Mouse (Mus musculus) gastrocnemius, adult 8-10 months (tissue): ENCODE results near the gene Cdc42ep4. TPM values are rescaled to one million over a fixed set of nuclear protein-coding genes. Genes with fewer than 3 reads are reported as not detected.

ENCODE experiments used
- DNase-seq, 2 experiments: peaks; one replicate each; pipeline ENCODE4 v3.0.0; 2022; ENCODE audit warnings: low spot score in 2 of 2
- total RNA-seq, 4 experiments: library from RNA; stranded (reverse); gene quantifications; 2 replicates each; pipeline ENCODE4 v1.2.4; 2022

Cdc42ep4 gene
- total RNA-seq, 4 experiments from 2014 or later: 2.8 to 6.4 (median 5.0) TPM

GRCm38 (mm10) chr11:113777878-113778464, 26.3 kb upstream of the Cdc42ep4 start:
- no peak for DNase-seq

DNA sequence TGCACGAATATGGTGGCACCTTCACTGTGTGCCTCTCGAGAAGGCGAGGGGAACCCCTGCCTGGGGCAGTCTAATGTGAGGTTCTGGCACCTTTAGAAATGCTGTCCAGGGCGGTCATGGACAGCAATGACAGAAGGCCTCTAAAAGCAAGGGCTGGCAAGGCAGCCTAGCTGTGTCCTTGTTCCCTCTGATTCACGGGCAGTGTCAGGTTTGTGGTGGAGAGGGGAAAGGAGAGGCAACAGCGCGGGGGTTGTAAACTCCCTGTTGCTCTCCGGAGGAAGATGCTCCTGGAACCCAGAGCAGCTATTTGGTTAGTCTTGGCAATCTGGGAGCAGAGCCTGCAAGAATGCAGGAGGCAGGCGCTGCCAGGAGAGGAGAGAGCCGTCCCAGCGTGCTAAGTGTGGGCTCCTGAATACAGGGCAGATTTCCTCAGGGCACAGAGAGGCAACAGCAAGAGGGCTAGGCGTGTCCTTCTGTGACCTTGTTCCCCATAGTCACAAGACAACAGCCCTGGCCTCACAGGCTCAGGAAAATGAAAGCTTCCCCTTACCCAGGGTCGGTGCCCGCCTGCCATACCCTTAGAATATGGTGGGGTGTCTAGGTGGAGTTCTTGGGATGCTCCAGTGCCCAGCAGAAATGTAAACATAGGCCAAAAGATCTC, 25.3 kb upstream of the Cdc42ep4 start:
- DNase-seq: no peak

DNA sequence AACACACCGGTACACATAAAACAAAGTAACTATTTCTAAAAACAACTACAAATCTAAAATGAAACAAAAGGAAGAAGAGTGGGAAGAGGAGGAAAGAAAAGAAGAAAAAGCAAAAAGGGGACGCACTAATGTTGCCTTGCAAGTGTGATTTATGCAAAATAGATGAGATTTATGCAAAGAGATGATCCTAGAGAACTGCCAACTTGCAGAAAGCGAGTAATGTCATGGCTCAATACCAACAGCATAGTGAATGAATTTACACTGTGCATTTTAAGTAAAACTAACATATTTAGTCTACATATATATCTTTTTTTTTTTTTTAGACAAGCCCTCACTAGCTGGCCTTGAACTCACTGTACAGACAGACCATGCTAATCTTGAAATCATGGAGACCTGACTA, 23.1 kb upstream of the Cdc42ep4 start:
- DNase-seq: no peak

GRCm38 (mm10) chr11:113773191-113773590, 21.5 kb upstream of the Cdc42ep4 start:
- no peak for DNase-seq

DNA sequence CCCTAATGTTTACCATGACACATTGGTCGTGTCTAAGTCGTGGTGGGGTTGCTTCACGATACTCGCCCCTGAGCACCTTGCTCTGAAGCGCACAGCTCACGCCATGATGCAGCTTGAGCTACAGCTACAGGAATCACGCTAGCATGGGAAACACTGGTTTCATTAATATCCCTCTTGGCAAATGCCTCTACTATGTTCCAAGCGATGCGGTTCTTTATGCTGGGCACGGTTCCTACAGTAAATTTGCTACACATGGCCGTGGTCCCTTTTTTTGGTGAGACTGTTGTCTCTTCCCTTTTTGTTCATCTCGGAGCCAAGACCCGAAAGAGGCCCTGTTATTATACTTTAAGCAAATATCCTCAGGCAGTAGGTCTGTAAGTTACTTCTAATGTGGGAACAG, 19.5 kb upstream of the Cdc42ep4 start:
- no peak for DNase-seq

GRCm38 (mm10) chr11:113768356-113768755, 16.7 kb upstream of the Cdc42ep4 start:
- DNase-seq: no peak

GRCm38 (mm10) chr11:113767285-113767684, 15.6 kb upstream of the Cdc42ep4 start:
- DNase-seq: no peak

GRCm38 (mm10) chr11:113766284-113766985, 14.8 kb upstream of the Cdc42ep4 start:
- DNase-seq: no peak

- no peak for DNase-seq
Measured at GRCm38 (mm10) chr11:113764132-113764849, 12.6 kb upstream of the Cdc42ep4 start.

- no peak for DNase-seq
Measured at GRCm38 (mm10) chr11:113763449-113763848, 11.8 kb upstream of the Cdc42ep4 start.

DNA sequence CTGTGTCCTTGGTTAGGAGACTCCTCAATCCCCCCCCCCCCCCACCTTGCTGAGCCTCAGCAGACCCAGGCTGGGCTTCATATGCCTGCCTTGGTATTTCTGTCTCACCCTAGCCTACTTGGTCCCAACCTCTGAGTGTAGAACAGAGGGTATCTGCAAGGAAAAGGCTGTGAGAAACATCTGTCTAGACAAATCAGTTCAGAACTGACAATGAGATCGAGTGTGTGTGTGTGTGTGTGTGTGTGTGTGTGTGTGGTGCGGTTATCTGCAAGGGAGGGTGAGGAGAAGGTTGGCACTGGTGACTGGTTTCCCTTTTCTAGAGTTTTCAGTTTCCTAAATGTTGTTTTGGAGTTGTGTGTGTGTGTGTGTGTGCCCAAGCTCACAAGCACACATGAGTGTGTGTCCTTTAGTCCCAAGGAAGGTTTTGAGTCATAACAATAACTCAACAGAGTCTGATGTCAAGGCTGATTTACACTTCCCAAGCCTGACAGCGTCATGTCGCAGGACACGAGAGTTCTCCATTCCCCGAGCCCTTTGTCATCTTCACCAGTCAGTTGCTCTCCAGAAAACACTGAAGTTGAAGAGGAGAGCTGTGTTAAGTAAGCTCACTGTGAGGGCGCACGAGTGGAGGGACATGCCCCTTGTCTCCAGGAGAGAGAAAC, 10.6 kb upstream of the Cdc42ep4 start:
- DNase-seq: no peak

- DNase-seq: no peak
Measured at GRCm38 (mm10) chr11:113761646-113762045, 10.0 kb upstream of the Cdc42ep4 start.

DNA sequence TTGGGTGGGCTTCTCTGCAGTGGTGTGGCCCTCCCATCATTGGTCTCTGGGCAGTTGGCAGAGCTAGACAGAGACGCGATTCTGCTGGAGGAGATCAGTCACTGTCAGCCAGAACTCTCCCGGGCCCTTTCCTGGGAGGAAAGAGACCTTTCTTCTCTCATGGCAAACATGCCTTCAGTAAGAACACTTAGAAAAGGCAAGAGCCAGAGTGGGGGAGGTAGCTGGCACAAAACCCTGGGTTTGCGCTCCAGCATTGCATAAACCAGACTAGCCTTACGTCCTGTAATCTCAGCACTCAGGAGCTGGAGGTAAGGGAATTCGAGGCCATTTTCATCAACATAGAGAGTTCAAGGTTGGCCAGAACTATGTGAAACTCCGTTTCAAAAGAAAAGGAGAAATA, 8.8 kb upstream of the Cdc42ep4 start:
- no peak for DNase-seq

DNA sequence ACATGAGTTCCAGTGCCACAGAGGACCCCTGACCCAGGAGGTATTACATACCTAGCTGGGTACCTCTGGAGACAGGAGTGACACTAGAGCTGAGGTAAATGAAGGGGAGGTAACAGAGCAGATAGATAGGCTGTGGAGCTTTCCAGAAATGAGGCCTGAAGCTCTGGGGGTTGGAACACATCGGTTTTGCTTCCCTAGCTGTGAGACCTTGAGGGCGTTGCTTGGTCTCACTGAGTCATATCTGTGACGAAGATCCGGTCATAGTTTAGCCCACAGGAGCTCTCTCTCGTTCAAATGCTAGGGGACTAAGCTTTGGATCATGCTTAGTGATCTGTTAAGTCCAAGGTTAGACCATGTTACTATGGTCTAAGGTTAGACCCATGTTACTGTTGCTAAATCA, 7.2 kb upstream of the Cdc42ep4 start:
- no peak for DNase-seq

- DNase-seq: no peak
Measured at GRCm38 (mm10) chr11:113756578-113756977, 4.9 kb upstream of the Cdc42ep4 start.

DNA sequence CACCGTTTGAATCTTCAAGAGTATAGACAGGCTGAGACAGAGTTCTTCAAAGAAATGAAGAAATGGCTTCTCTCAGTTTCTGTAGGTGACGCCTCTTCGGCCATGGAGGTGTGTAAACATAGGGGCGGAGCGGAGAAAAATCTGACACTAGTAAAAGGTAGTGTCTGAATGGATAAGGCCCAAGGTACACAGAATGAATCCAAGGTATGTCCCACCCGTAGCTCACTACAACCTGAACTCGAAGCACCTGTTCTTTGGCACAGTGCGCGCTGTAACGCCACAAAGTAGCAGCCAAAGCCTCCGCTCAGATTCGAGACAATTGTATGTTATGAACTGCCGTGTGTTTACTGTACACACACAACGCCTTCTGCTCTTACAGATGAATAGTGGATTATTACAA, 4.2 kb upstream of the Cdc42ep4 start:
- no peak for DNase-seq

DNA sequence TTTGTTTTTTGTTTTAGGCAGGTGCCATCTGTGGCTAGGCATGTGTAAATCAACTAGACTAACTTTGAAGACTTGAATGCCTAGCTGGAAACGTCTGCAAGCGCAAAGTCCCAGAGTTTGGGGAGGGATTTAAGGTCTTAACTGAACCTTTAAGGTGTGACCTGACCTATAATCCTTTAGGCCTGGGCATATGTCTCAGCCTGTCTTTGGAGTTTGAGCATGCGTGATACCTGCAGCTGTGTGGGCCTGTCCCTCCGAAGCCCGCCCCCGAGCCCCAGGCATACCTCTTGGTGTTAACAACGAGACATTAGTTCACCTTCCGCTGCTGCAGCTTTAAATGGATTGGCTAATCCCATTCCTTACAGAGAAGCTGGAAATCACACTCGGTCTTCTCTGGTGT, 3.2 kb upstream of the Cdc42ep4 start:
- no peak for DNase-seq

- no peak for DNase-seq
Measured at GRCm38 (mm10) chr11:113752685-113753430, 1.2 kb upstream of the Cdc42ep4 start.

DNA sequence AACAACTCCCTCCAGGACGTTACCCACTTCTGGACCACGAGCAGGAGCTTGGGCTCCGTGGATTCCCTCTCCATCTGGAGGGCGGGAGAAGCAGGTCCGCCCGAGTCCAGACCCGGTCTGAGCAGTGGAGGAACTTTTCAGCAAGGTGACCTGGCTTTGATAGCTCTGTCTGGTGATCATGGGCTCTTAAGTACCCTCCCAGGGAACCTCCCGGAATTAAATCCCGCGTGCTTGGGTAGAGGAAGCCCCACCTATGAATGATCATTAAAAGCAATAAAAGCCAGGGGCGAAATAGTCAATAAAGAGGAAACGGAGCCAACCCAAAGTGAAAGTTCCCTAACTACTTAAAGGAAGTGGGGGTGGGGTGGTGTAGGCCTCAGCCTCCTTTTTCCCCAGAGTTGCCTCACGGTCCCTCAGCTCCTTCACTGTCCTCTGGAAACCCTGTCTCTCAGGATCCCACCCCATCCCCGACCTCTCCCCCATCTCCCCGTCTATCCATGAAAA, 529 bp upstream of the Cdc42ep4 start:
- no peak for DNase-seq
